Mouse (Mus musculus) embryo, embryonic 10 days (tissue): ENCODE data around the gene Ifrd2.
"Not testable (repeated sequence)": the region's sequence is repeated elsewhere in the genome, so short reads cannot be mapped to it uniquely, and the experiment has no call there.

Experiments
- DNase-seq: peaks from one replicate; pipeline ENCODE4 v3.0.0-alpha.2; 2015; ENCODE audit warnings: low spot score

Ifrd2 gene

GRCm38 (mm10) chr9:107551890-107552355 lies 35.5 kb upstream of the Ifrd2 start:
- peak; percentile 43 for DNase-seq

GRCm38 (mm10) chr9:107552690-107553393 lies 34.6 kb upstream of the Ifrd2 start:
- no peak for DNase-seq

GRCm38 (mm10) chr9:107553541-107554318 lies 33.7 kb upstream of the Ifrd2 start:
- DNase-seq = no peak

GRCm38 (mm10) chr9:107554319-107554825 lies 33.1 kb upstream of the Ifrd2 start:
- peak; percentile 99 for DNase-seq

- peak; percentile 68 for DNase-seq
Observed at GRCm38 (mm10) chr9:107555031-107555457, 32.4 kb upstream of the Ifrd2 start.

- no peak for DNase-seq
Observed at GRCm38 (mm10) chr9:107555701-107556100, 31.7 kb upstream of the Ifrd2 start.

- no peak for DNase-seq
Observed at GRCm38 (mm10) chr9:107556346-107556745, 31.1 kb upstream of the Ifrd2 start.

GRCm38 (mm10) chr9:107563029-107563581 lies 24.3 kb upstream of the Ifrd2 start, which contains the start of gene Tusc2:
Gene Tusc2, plus strand, starts transcription at chr9:107563255.
- peak; percentile 98 for DNase-seq

GRCm38 (mm10) chr9:107565556-107565955 lies 21.9 kb upstream of the Ifrd2 start:
- not testable (repeated sequence) for DNase-seq

- peak; percentile 93 for DNase-seq
Observed at GRCm38 (mm10) chr9:107566041-107566709, 21.3 kb upstream of the Ifrd2 start.

- DNase-seq = no peak
Observed at GRCm38 (mm10) chr9:107566855-107567254, 20.6 kb upstream of the Ifrd2 start.

- no peak for DNase-seq
Observed at GRCm38 (mm10) chr9:107567702-107568319, 19.6 kb upstream of the Ifrd2 start, which contains the start of gene Hyal2. Gene Hyal2, plus strand, starts transcription at chr9:107567945.

GRCm38 (mm10) chr9:107568331-107569261 lies 18.8 kb upstream of the Ifrd2 start:
- peak; percentile 92 for DNase-seq

GRCm38 (mm10) chr9:107569270-107569669 lies 18.2 kb upstream of the Ifrd2 start:
- DNase-seq = peak; percentile 50

- DNase-seq = no peak
Observed at GRCm38 (mm10) chr9:107570016-107570415, 17.4 kb upstream of the Ifrd2 start.

- DNase-seq = no peak
Observed at GRCm38 (mm10) chr9:107570845-107571244, 16.6 kb upstream of the Ifrd2 start.

- no peak for DNase-seq
Observed at GRCm38 (mm10) chr9:107571534-107572326, 15.7 kb upstream of the Ifrd2 start.

- DNase-seq = no peak
Observed at GRCm38 (mm10) chr9:107572327-107572662, 15.1 kb upstream of the Ifrd2 start.

- DNase-seq = not testable (repeated sequence)
Observed at GRCm38 (mm10) chr9:107573774-107574173, 13.7 kb upstream of the Ifrd2 start.
